Mouse (Mus musculus) C3H10T1/2 (cell line): Measurements from ENCODE around the gene Chrnb4. TPM values are rescaled to one million over a fixed set of nuclear protein-coding genes. Genes with fewer than 3 reads are reported as not detected.

Experiments
- polyA plus RNA-seq, 2 experiments: library from polyadenylated mRNA; unstranded; fragments of >200 nt; fragmentation: generic; extraction: Trizol; gene quantifications; one replicate each; pipeline ENCODE4 v1.2.1; 2012; ENCODE audit warnings: missing spikeins in 2 of 2

Chrnb4 gene
- under 1 TPM in 1 of 2 experiments, not detected in 1; 0.02 TPM for polyA plus RNA-seq

DNA sequence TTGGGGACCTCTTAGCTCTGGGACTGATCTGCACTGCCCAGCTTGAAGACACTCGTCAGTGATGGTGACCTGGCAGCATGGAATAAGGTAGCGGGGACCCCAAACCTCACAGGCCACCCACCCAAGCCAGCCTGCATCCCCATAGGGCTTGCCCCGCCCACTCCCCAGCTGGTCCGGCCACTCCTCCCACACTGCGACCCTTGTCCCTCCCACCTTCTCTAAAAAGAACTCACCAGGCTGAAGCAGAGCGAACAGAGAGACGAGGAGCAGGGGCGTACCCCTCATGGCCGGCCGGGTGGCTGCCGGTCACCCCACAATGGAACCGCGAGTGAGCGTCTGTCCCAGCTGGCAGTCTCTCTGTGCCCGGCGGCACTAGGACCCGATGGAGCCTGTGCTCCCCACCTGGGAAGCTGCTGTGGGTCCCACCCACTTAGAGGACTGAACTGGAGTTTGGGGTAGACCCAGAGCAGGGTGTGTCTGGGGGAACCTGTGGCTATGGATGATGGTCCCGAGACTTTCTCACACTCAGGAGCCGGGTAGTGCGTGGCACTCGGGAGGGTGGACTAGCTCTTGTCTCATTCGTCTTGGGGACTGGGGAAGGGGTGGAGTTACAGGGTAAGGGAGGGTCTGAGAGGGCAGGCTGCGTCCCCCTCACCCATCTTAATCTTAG lies at the start of gene Chrnb4:
Chrnb4 (minus strand) TSS at position 569 of the 670 bp plus-strand sequence.

DNA sequence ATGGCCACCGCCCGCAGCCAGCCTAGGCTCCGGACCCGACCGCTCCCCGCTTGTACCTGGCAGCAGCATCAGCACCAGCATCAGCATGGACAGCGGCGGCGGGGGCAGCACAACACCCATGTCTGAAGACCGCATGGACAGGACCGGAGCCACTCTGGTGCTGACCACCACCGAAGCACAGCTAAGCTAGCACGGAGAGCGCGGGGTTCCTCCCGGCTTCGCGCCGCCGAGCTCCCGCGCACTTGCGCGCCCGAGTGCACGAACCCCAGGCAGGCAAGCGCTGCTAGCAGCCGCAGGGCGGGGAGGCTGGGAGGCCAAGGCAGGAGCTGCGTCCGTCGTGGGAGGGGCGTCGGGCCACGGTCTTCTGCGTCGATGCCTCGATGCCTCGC lies 22.3 kb downstream of the Chrnb4 start, which contains the start of gene Chrna3:
Chrna3 (minus strand) TSS at position 288 of the 389 bp plus-strand sequence.

DNA sequence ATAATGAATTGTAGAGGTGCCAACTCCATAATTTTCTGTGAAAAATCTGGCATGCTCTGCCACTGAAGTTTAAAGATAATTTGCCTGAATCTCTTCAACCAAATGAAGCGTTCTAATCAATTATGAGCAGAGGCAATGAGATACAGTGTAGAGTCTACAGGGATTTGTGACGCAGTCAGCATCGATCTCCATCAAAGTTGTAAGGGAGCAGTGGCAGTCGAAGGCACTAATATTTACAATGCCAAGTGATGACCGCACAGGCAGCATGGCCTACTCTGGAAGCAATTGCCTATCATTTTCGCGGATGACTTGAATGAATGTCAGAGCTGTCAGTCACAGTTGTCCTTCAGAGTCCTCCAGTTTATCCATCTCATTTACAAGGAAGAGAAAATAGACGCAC lies 67.9 kb downstream of the Chrnb4 start, which contains the start of gene Chrna5:
Chrna5 (plus strand) TSS at position 207 of the 400 bp plus-strand sequence.

Other genes starting within 250 kb of the Chrnb4 start
- gene Ireb2, start 185.0 kb downstream of the Chrnb4 start, polyA plus RNA-seq, result 10 to 100 TPM in 1 of 2 experiments, under 1 TPM in 1; 0.54 to 11.0 TPM
- under 1 TPM in 1 of 2 experiments, not detected in 1; 0.32 TPM for gene Hykk, start 131.5 kb downstream of the Chrnb4 start, polyA plus RNA-seq
- gene Psma4, start 98.0 kb downstream of the Chrnb4 start, polyA plus RNA-seq, result 100 to 1,000 TPM in 1 of 2 experiments, 10 to 100 TPM in 1; 30.4 to 241 TPM
- under 1 TPM; 0.42 to 0.97 TPM for gene AY074887, start 97.8 kb downstream of the Chrnb4 start, polyA plus RNA-seq
- under 1 TPM in 1 of 2 experiments, not detected in 1; 0.11 TPM for gene Chrna5, start 67.9 kb downstream of the Chrnb4 start, polyA plus RNA-seq
- gene Chrna3, start 22.2 kb downstream of the Chrnb4 start, polyA plus RNA-seq, result under 1 TPM in 1 of 2 experiments, not detected in 1; 0.06 TPM
- 1 to 10 TPM in 1 of 2 experiments, under 1 TPM in 1; 0.50 to 3.7 TPM for gene Ube2q2, start 100.1 kb upstream of the Chrnb4 start, polyA plus RNA-seq
- 10 to 100 TPM in 1 of 2 experiments, 1 to 10 TPM in 1; 4.6 to 17.1 TPM for gene Fbxo22, start 160.1 kb upstream of the Chrnb4 start, polyA plus RNA-seq